In genomic region chr6:86839089-86839488, GRCm38 (mm10) we compare ENCODE assay signal across 26 mouse cellular contexts. TPM values are rescaled to one million over a fixed set of nuclear protein-coding genes. Genes with fewer than 3 reads are reported as not detected.
DNase-seq lines count a peak whose midpoint lies in the region; ATAC-seq and TF ChIP-seq lines count a peak whose summit lies in the region.
"Had no signal": no experiment of that assay in that cellular context is flagged by ENCODE, and none has a peak within 500 bp of the region (broad histone marks: within the 10 kb centered on the region; RNA-seq: fewer than 3 reads in every experiment).

No protein-coding gene starts in this region.

- TF ChIP-seq CTCF in C2C12 (IDR thresholded peaks at IDR 0.05; ENCODE audit: control insufficient read depth, insufficient read depth, insufficient read length), result no peak

- H3K27ac ChIP-seq in kidney, embryonic 14.5 days (ENCODE audit: low read depth, low read length), result no peak overlapping the region
- H3K27ac ChIP-seq: embryonic facial prominence, embryonic 12.5 days; embryonic facial prominence, embryonic 15.5 days; heart, adult 2 months; hindbrain, embryonic 12.5 days; hindbrain, embryonic 15.5 days; intestine, embryonic 15.5 days had no signal

- peak overlapping the region; percentile 11 for H3K4me3 ChIP-seq in C2C12 (ENCODE audit: insufficient read depth, poor library complexity, severe bottlenecking)
- no peak overlapping the region for H3K4me3 ChIP-seq in kidney, embryonic 14.5 days (ENCODE audit: low read length)
- H3K4me3 ChIP-seq: embryonic facial prominence, embryonic 12.5 days; embryonic facial prominence, embryonic 15.5 days; heart, adult 2 months; hindbrain, embryonic 12.5 days; hindbrain, embryonic 15.5 days; intestine, embryonic 15.5 days had no signal

- no peaks in the 10 kb centered on the region for H3K9me3 ChIP-seq in kidney, embryonic 14.5 days (ENCODE audit: control insufficient read depth, low read length)
- H3K9me3 ChIP-seq: embryonic facial prominence, embryonic 12.5 days; embryonic facial prominence, embryonic 15.5 days; G1E; hindbrain, embryonic 12.5 days; hindbrain, embryonic 15.5 days; intestine, embryonic 15.5 days had no signal

- H3K79me2 ChIP-seq in C2C12 (ENCODE audit: control insufficient read depth, insufficient read depth), result no peaks in the 10 kb centered on the region

- H3K79me3 ChIP-seq in C2C12 (ENCODE audit: low read depth), result no peaks in the 10 kb centered on the region

- H3K27me3 ChIP-seq in C2C12 (ENCODE audit: control insufficient read depth, insufficient read depth, insufficient read length), result no peaks in the 10 kb centered on the region
- no peaks in the 10 kb centered on the region for H3K27me3 ChIP-seq in kidney, embryonic 14.5 days (ENCODE audit: control insufficient read depth, insufficient read depth, low read length)
- H3K27me3 ChIP-seq: CH12.LX; embryonic facial prominence, embryonic 12.5 days; embryonic facial prominence, embryonic 15.5 days; hindbrain, embryonic 12.5 days; hindbrain, embryonic 15.5 days; intestine, embryonic 15.5 days had no signal

- DNase-seq in ES-CJ7 (ENCODE audit: low read depth, low spot score) (peak; percentile 51), R1 (ENCODE audit: low read depth, low spot score) (peak; percentile 36)
- DNase-seq in embryo, embryonic 10.5 days (ENCODE audit: low spot score), result no peak
- no peak for DNase-seq in neural tube, embryonic 10.5 days (ENCODE audit: extremely low spot score, low spot score)
- no peak for DNase-seq in left cerebral cortex, postnatal 14 days (ENCODE audit: low spot score in 2 of 2)
- DNase-seq: adrenal gland, adult 2 months; adrenal gland, postnatal 25 days; cerebellum, adult 11-12 months; cerebellum, adult 8-10 months; cerebellum, postnatal 10 days; cerebellum, postnatal 36 days; gastrocnemius, postnatal 25 days; heart, adult 2 months; kidney, adult 18-20 months had no signal

- no peak overlapping the region for H3ac ChIP-seq in C2C12 (ENCODE audit: control insufficient read depth, insufficient read length, low read depth)

- no peaks in the 10 kb centered on the region for H3K4me1 ChIP-seq in kidney, embryonic 14.5 days (ENCODE audit: control insufficient read depth, insufficient read depth, low read length)
- H3K4me1 ChIP-seq: embryonic facial prominence, embryonic 12.5 days; embryonic facial prominence, embryonic 15.5 days; hindbrain, embryonic 12.5 days; hindbrain, embryonic 15.5 days; intestine, embryonic 15.5 days had no signal

- WGBS in kidney, embryonic 14.5 days, result 84% methylated on average over 2 of the region's 2 CpGs

- no peak overlapping the region for H3K4me2 ChIP-seq in kidney, embryonic 14.5 days (replicated peaks; ENCODE audit: low read depth, low read length)
- H3K4me2 ChIP-seq: embryonic facial prominence, embryonic 12.5 days; embryonic facial prominence, embryonic 15.5 days; heart, embryonic 11.5 days; hindbrain, embryonic 12.5 days; hindbrain, embryonic 15.5 days; intestine, embryonic 15.5 days had no signal

- no peaks in the 10 kb centered on the region for H3K36me3 ChIP-seq in C2C12 (ENCODE audit: control insufficient read depth, insufficient read depth)
- no peaks in the 10 kb centered on the region for H3K36me3 ChIP-seq in kidney, embryonic 14.5 days (ENCODE audit: control insufficient read depth, insufficient read depth, low read length)
- H3K36me3 ChIP-seq: embryonic facial prominence, embryonic 12.5 days; embryonic facial prominence, embryonic 15.5 days; hindbrain, embryonic 12.5 days; hindbrain, embryonic 15.5 days; intestine, embryonic 15.5 days had no signal

- peak; percentile 63 for ATAC-seq in inflammation-experienced regulatory T-cells, adult 6 months
- ATAC-seq in kidney, embryonic 14.5 days (ENCODE audit: low FRiP score, low TSS enrichment), result no peak
- ATAC-seq: forebrain, embryonic 14.5 days; intestine, embryonic 15.5 days had no signal

- intact Hi-C loops in left cerebral cortex, postnatal 14 days (cut with DNase I), result no loop called here

- no peak overlapping the region for H3K9ac ChIP-seq in kidney, embryonic 14.5 days (ENCODE audit: low read depth, low read length)
- H3K9ac ChIP-seq: embryonic facial prominence, embryonic 12.5 days; embryonic facial prominence, embryonic 15.5 days; hindbrain, embryonic 12.5 days; hindbrain, embryonic 15.5 days; intestine, embryonic 15.5 days had no signal

TF ChIP-seq in C2C12, 6 proteins besides CTCF, POLR2A, EP300 and RAD21:
- no peak for TF ChIP-seq MAX (IDR thresholded peaks at IDR 0.05)
- TF ChIP-seq CEBPB (IDR thresholded peaks at IDR 0.05; ENCODE audit: low read depth), result no peak

RNA-seq across cellular contexts. Expression of gene Aak1, which starts 10.2 kb away (rescaled TPM):
- 12.8 TPM for polyA plus RNA-seq in C2C12 (2012; fragmentation: generic; extraction: Trizol)
- polyA plus RNA-seq in inflammation-experienced regulatory T-cells, adult 6 months (2017; shearing (Covaris generic)), result 10 to 100 TPM; 23.9 to 27.8 (median 24.9) TPM
- 11.2 and 18.2 TPM in 2 replicates for polyA plus RNA-seq in kidney, embryonic 14.5 days (2014; fragmentation: Nextera tagmentation; extraction: Ambion mirVana)
- 100 to 1,000 TPM; 351 to 380 TPM for total RNA-seq in left cerebral cortex, postnatal 14 days (2021)

RNA-seq across cellular contexts. Expression of gene Anxa4, which starts 45.7 kb away (rescaled TPM):
- polyA plus RNA-seq in C2C12 (2012; fragmentation: generic; extraction: Trizol), result 93.0 TPM
- 10 to 100 TPM; 15.8 to 42.3 (median 20.4) TPM for polyA plus RNA-seq in inflammation-experienced regulatory T-cells, adult 6 months (2017; shearing (Covaris generic))
- 28.1 and 34.7 TPM in 2 replicates for polyA plus RNA-seq in kidney, embryonic 14.5 days (2014; fragmentation: Nextera tagmentation; extraction: Ambion mirVana)
- total RNA-seq in left cerebral cortex, postnatal 14 days (2021), result 1 to 10 TPM; 4.2 to 4.9 TPM

Comparison
In these comparisons a context has a peak if more than half of its experiments do, and no peak if none do; other contexts are left out.
1. DNase-seq: peak in ES-CJ7 (single experiment) and R1 (single experiment); none in embryo, embryonic 10.5 days (single experiment), neural tube, embryonic 10.5 days (single experiment) and left cerebral cortex, postnatal 14 days (0 of 2).